Mouse (Mus musculus): ENCODE data around the gene A730071L15Rik.

A730071L15Rik gene

GRCm38 (mm10) chr11:6169041-6169663 is 30.7 kb upstream of the A730071L15Rik start:
- H3K27me3 ChIP-seq (ENCODE audit: control insufficient read depth, insufficient read depth, low read length, poor library complexity, severe bottlenecking) = no peaks in the 10 kb centered on the region
- peak; percentile 38 for DNase-seq (ENCODE audit: low read depth, low spot score)
- no peaks in the 10 kb centered on the region for H3K36me3 ChIP-seq (ENCODE audit: control insufficient read depth, insufficient read depth, low read length, poor library complexity, severe bottlenecking)

- no peak for DNase-seq (ENCODE audit: low read depth, low spot score)
- no peaks in the 10 kb centered on the region for H3K27me3 ChIP-seq (ENCODE audit: control insufficient read depth, insufficient read depth, low read length, poor library complexity, severe bottlenecking)
- no peaks in the 10 kb centered on the region for H3K36me3 ChIP-seq (ENCODE audit: control insufficient read depth, insufficient read depth, low read length, poor library complexity, severe bottlenecking)
Observed at GRCm38 (mm10) chr11:6174719-6175118, 25.1 kb upstream of the A730071L15Rik start.

GRCm38 (mm10) chr11:6175506-6175905 is 24.3 kb upstream of the A730071L15Rik start:
- no peaks in the 10 kb centered on the region for H3K36me3 ChIP-seq (ENCODE audit: control insufficient read depth, insufficient read depth, low read length, poor library complexity, severe bottlenecking)
- no peaks in the 10 kb centered on the region for H3K27me3 ChIP-seq (ENCODE audit: control insufficient read depth, insufficient read depth, low read length, poor library complexity, severe bottlenecking)
- DNase-seq (ENCODE audit: low read depth, low spot score) = peak; percentile 27

- H3K36me3 ChIP-seq (ENCODE audit: control insufficient read depth, insufficient read depth, low read length, poor library complexity, severe bottlenecking) = no peaks in the 10 kb centered on the region
- peak; percentile 77 for DNase-seq (ENCODE audit: low read depth, low spot score)
- no peaks in the 10 kb centered on the region for H3K27me3 ChIP-seq (ENCODE audit: control insufficient read depth, insufficient read depth, low read length, poor library complexity, severe bottlenecking)
Observed at GRCm38 (mm10) chr11:6177781-6178420, 21.9 kb upstream of the A730071L15Rik start.

- H3K36me3 ChIP-seq (ENCODE audit: control insufficient read depth, insufficient read depth, low read length, poor library complexity, severe bottlenecking) = no peaks in the 10 kb centered on the region
- peak; percentile 59 for DNase-seq (ENCODE audit: low read depth, low spot score)
- H3K27me3 ChIP-seq (ENCODE audit: control insufficient read depth, insufficient read depth, low read length, poor library complexity, severe bottlenecking) = no peaks in the 10 kb centered on the region
Observed at GRCm38 (mm10) chr11:6178673-6179166, 21.1 kb upstream of the A730071L15Rik start.

- Histone ChIP-seq H3K27me3 (ENCODE audit: control insufficient read depth, insufficient read depth, low read length, poor library complexity, severe bottlenecking) (no peaks in the 10 kb centered on the region), H3K36me3 (ENCODE audit: control insufficient read depth, insufficient read depth, low read length, poor library complexity, severe bottlenecking) (no peaks in the 10 kb centered on the region)
- no peak for DNase-seq (ENCODE audit: low read depth, low spot score)
Observed at GRCm38 (mm10) chr11:6179194-6179593, 20.6 kb upstream of the A730071L15Rik start.

GRCm38 (mm10) chr11:6180811-6181399 is 18.9 kb upstream of the A730071L15Rik start:
- H3K27me3 ChIP-seq (ENCODE audit: control insufficient read depth, insufficient read depth, low read length, poor library complexity, severe bottlenecking) = no peaks in the 10 kb centered on the region
- H3K36me3 ChIP-seq (ENCODE audit: control insufficient read depth, insufficient read depth, low read length, poor library complexity, severe bottlenecking) = no peaks in the 10 kb centered on the region
- peak; percentile 55 for DNase-seq (ENCODE audit: low read depth, low spot score)

GRCm38 (mm10) chr11:6183246-6183645 is 16.6 kb upstream of the A730071L15Rik start:
- no peaks in the 10 kb centered on the region for H3K36me3 ChIP-seq (ENCODE audit: control insufficient read depth, insufficient read depth, low read length, poor library complexity, severe bottlenecking)
- no peaks in the 10 kb centered on the region for H3K27me3 ChIP-seq (ENCODE audit: control insufficient read depth, insufficient read depth, low read length, poor library complexity, severe bottlenecking)
- no peak for DNase-seq (ENCODE audit: low read depth, low spot score)

GRCm38 (mm10) chr11:6184202-6184935 is 15.5 kb upstream of the A730071L15Rik start:
- Histone ChIP-seq H3K36me3 (ENCODE audit: control insufficient read depth, insufficient read depth, low read length, poor library complexity, severe bottlenecking) (no peaks in the 10 kb centered on the region), H3K27me3 (ENCODE audit: control insufficient read depth, insufficient read depth, low read length, poor library complexity, severe bottlenecking) (no peaks in the 10 kb centered on the region)
- DNase-seq (ENCODE audit: low read depth, low spot score) = peak; percentile 67

- Histone ChIP-seq H3K36me3 (ENCODE audit: control insufficient read depth, insufficient read depth, low read length, poor library complexity, severe bottlenecking) (0 out of 2 replicates have a peak, but pooled peaks cover under 1% of the 10 kb centered on the region), H3K27me3 (ENCODE audit: control insufficient read depth, insufficient read depth, low read length, poor library complexity, severe bottlenecking) (no peaks in the 10 kb centered on the region; the same call in 1 of the 2 replicates)
- no peak for DNase-seq (ENCODE audit: low read depth, low spot score)
Observed at GRCm38 (mm10) chr11:6187399-6187798, 12.4 kb upstream of the A730071L15Rik start.

- H3K36me3 ChIP-seq (ENCODE audit: control insufficient read depth, insufficient read depth, low read length, poor library complexity, severe bottlenecking) = peaks cover 2% of the 10 kb centered on the region; the same call in 1 of the 2 replicates
- H3K27me3 ChIP-seq (ENCODE audit: control insufficient read depth, insufficient read depth, low read length, poor library complexity, severe bottlenecking) = no peaks in the 10 kb centered on the region; the same call in 1 of the 2 replicates
- peak; percentile 91 for DNase-seq (ENCODE audit: low read depth, low spot score)
Observed at GRCm38 (mm10) chr11:6187878-6188277, 12.0 kb upstream of the A730071L15Rik start.

- peak; percentile 28 for DNase-seq (ENCODE audit: low read depth, low spot score)
- H3K36me3 ChIP-seq (ENCODE audit: control insufficient read depth, insufficient read depth, low read length, poor library complexity, severe bottlenecking) = peaks cover 5% of the 10 kb centered on the region; the same call in 1 of the 2 replicates
- no peaks in the 10 kb centered on the region for H3K27me3 ChIP-seq (ENCODE audit: control insufficient read depth, insufficient read depth, low read length, poor library complexity, severe bottlenecking)
Observed at GRCm38 (mm10) chr11:6196780-6197179, 3.0 kb upstream of the A730071L15Rik start.

GRCm38 (mm10) chr11:6198449-6198848 is 1.4 kb upstream of the A730071L15Rik start:
- peak; percentile 47 for DNase-seq (ENCODE audit: low read depth, low spot score)
- Histone ChIP-seq H3K36me3 (ENCODE audit: control insufficient read depth, insufficient read depth, low read length, poor library complexity, severe bottlenecking) (no peaks in the 10 kb centered on the region), H3K27me3 (ENCODE audit: control insufficient read depth, insufficient read depth, low read length, poor library complexity, severe bottlenecking) (no peaks in the 10 kb centered on the region)

- peak; percentile 91 for DNase-seq (ENCODE audit: low read depth, low spot score)
- H3K27me3 ChIP-seq (ENCODE audit: control insufficient read depth, insufficient read depth, low read length, poor library complexity, severe bottlenecking) = no peaks in the 10 kb centered on the region
- H3K36me3 ChIP-seq (ENCODE audit: control insufficient read depth, insufficient read depth, low read length, poor library complexity, severe bottlenecking) = no peaks in the 10 kb centered on the region
Observed at GRCm38 (mm10) chr11:6200087-6200569, 299 bp downstream of the A730071L15Rik start, which contains the start of gene Nudcd3. Gene Nudcd3 (minus strand): TSS chr11:6200415.

All from splenic B cell, adult 2 months (primary cell).